Mouse (Mus musculus): ENCODE measurements around the gene Mxra7.

Mxra7 gene

DNA sequence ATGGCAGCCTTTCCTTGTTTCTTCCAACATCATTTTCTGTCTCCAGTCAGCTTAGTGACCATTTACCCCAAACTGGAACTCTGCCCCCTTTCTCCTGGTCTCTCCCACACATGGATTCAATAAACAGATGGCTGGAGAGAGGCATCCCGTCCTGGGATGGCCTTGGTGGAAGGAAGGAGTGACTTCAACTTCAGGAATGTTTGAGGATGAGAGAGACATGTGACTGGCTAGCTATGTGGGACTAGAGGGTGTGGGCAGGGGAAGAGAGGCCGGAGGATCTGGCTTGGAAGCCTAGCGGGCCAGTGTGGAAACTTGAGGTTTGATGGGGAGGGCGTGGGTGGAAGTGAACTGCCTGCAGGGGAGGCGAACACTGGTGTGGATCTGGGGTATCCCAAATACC, 11.1 kb downstream of the Mxra7 start:
- DNase-seq (ENCODE audit: low spot score) = no peak

GRCm38 (mm10) chr11:116814884-116815415, 12.9 kb downstream of the Mxra7 start:
- DNase-seq (ENCODE audit: low spot score) = no peak

- DNase-seq (ENCODE audit: low spot score) = peak; percentile 75
These were observed 13.6 kb downstream of the Mxra7 start for GRCm38 (mm10) chr11:116814076-116814883.

DNA sequence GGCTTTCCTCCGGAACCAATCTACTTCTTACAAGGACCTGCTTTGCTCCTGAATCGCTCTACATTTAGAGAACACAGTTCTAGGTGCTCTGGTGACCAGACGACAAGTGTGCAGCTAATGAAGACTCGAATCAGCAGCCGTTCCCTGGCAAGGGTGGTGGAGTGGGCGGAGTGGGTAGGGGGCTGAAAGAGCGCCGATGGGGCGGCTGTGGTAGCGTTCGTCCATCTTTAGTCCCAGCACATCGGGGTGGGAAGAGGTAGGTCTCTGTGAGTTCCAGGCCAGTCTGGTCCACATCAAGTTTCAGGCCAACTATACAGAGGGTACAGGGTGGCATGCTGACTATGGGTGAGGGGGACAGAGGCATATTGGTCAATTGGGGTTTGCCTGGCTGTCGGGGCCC, 14.2 kb downstream of the Mxra7 start:
- DNase-seq (ENCODE audit: low spot score) = no peak

- DNase-seq (ENCODE audit: low spot score) = peak; percentile 66
These were observed 14.9 kb downstream of the Mxra7 start for GRCm38 (mm10) chr11:116812793-116813529.

DNA sequence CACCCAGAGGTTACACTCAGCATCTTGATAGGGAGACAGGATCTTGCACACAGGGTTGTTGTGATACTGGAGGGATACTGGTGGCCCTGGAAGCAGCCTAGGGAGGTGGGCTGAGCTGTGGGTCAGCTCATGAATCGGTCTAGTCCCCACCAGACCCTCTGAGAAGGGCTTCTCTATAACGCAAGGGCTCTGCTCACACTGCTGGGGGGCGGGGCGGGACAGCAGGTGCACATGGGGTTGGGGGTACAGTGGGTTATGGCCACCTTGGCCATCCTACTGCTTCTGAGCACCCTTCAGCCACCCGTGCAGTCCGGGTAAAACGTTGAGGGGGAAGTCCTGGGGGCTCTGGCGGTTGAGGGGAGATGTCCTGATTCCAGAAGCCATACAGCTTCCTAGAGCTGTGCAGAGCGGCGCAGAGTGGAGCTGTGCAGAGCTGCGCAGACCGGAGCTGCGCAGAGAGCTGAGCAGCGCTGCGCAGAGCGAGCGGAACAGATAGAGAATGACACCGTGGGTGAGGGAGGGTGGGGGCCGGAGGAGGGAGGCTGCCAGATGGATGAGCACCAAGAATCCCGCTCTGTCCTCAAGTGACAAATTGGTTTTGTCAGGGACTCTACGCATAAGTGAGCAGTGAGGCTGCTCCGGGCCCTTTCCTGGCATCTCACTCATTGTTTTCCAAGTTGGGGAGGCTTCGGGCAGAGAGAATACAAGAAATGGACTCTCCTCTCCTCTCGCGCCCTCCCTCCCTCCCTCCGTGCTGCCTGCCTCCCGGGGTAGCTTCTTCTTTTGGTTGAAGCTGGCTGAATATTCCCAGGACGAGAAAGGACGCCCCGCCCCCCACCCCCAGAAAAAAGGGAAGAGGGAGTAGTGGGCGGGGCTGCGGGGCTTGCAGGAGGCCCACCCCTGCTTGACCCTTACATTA, 16.6 kb downstream of the Mxra7 start:
- DNase-seq (ENCODE audit: low spot score) = peak; percentile 89

DNA sequence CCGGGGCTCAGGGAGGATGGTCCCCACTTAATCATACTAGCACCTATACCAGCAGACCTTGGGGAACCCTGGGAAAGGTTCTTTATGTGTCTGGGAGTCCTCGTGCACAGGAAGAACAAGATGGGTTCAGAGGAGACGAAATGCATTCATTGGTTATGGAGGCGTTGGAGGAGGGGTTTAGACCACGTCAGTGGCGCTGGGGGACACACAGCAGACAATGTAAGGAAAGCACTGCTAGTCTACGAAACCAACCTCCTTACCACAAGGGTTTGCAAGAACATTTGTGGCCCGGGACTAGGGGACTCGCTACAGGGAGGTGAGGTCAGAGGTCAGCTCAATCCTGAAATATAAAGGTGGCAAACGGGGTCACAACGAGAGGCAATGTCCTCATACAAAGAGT, 17.3 kb downstream of the Mxra7 start:
- no peak for DNase-seq (ENCODE audit: low spot score)

DNA sequence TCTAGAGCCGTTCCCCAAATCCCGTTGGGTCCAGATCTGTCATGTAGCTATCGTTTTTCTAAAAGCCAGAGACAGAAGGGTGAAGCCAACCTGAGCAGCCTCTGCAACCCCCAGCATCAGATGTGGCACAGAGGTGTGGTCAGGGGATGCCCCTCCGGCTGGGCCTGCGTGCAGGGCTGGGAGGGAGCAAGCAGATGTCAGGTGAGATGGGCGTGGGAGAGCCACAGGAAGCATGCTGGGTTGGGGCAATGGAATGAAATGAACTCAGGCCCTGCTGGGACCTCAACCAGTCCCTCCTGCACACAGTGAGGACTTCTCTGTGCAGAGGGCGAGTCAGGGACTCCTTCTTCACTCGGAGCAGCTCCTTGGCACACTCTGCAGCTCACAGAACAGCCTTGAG, 18.3 kb downstream of the Mxra7 start:
- no peak for DNase-seq (ENCODE audit: low spot score)

- no peak for DNase-seq (ENCODE audit: low spot score)
These were observed 18.9 kb downstream of the Mxra7 start for GRCm38 (mm10) chr11:116808811-116809395.

DNA sequence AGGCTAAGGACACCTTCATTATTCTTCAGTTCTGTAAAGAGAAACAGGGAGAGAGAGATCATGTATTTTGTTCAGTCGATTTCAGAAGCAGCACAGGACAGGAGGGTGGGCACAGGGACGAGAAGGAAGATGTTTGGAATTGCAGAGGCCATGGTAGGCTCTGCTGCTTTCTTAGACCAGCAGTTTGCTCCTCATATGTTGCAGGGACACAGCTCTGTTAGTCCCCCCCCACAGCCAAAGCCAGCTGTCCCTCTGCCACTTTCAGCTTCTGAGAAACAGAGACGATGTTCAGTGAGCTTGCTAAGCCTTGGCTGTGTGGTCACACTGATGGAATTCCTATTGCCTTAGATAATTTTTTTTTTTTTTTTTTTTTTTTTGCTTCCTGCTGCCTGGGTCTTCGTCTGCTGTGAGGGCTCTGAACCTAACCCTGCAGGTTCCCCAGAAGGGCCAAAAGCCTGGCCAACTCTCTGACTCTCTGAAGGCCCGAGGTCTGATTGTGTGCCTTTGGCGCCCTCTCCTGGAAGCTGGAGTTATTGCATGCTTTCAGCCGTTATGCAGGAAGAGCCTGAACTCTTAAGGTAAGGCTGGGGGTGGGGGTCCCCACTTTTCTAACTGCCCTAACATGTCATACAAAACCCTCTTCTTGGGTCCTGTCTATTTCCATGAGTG, 19.8 kb downstream of the Mxra7 start:
- peak; percentile 90 for DNase-seq (ENCODE audit: low spot score)

GRCm38 (mm10) chr11:116807526-116807925, 20.3 kb downstream of the Mxra7 start:
- no peak for DNase-seq (ENCODE audit: low spot score)

DNA sequence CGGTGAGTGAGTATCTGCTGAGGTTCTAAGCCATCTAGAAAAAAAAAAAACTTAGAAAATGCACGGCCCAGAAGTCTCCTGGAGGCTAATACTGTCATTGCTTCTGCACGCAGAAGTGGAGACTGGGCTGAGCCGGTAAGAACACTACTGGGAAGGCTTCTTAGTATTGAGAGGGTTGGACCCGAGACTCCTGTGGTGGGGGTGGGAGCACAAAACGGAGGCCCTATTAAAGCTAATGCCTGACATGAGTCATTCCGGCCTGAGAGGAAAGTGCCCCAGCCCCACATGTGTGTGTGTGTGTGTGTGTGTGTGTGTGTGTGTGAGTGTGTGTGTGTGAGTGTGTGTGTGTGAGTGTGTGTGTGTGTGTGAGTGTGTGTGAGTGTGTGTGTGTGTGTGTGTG, 20.7 kb downstream of the Mxra7 start:
- DNase-seq (ENCODE audit: low spot score) = no peak

DNA sequence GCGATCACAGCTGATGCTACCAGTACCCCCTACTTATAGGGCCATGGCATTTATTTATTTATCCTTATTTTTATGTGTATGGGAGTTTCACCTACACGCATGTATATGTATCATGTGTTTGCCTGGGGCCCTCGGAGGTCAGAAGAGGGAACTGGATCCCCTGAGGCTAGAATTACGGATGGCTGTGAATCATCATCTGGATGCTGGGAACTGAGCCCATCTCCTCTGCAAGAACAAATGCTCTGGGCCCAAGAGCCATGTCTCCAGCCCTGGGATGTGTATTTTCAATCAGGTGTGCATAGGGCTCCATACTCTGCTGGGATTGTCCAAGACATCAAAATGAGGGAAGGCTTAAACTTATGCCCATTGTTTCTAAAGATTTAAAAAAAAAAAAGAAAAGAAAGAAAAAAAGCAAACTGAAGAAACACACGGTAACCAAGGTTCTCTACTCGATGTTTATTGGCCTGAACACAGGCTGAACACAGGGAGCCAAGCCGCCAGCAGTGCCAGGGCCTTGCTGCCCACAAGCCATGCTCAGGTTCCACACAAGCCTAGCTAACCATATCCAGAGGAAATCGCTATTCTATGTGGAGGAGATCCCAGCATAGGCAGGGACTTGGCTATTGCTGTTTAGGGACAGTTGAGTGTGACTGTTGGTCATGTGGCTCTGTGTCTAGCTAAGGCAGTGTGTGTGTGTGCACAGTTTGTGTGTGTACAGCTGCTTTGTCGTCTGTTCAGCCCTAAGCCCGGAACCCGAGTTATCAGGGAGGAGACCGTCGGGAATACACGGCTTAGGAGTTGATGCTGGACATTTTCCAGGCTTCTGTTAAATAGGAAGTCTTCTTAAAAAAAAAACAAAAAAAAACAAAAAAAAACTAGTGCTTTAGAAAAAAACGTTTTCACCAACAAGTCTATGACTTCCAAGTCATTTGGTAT, 21.4 kb downstream of the Mxra7 start:
- DNase-seq (ENCODE audit: low spot score) = no peak

GRCm38 (mm10) chr11:116802709-116803108, 25.1 kb downstream of the Mxra7 start:
- DNase-seq (ENCODE audit: low spot score) = no peak

GRCm38 (mm10) chr11:116801106-116801505, 26.7 kb downstream of the Mxra7 start:
- no peak for DNase-seq (ENCODE audit: low spot score)

- DNase-seq (ENCODE audit: low spot score) = no peak
These were observed 28.5 kb downstream of the Mxra7 start for GRCm38 (mm10) chr11:116799364-116799763.

DNA sequence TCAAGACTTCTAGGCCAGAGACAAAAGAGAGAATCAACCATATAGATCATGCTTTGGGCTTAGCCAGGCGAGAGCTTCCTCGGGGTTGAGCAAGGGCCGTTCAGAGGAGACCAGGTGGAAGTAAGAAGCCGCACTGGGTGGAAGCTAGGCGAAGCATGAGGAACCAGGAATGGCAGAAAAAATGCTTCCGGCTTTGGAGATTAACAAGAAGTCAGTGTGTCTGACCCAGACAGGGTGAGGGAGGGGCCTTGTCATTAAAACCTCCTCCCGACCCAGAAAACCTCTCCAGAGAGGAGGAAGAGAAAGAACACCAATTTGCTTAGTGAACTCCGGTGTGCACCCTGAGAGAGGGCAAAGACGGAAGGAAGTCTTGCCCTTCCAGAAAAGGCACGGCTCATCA, 43.6 kb downstream of the Mxra7 start:
- no peak for DNase-seq (ENCODE audit: low spot score)

GRCm38 (mm10) chr11:116782737-116783145, 45.1 kb downstream of the Mxra7 start:
- peak; percentile 16 for DNase-seq (ENCODE audit: low spot score)

GRCm38 (mm10) chr11:116775407-116775806, 52.4 kb downstream of the Mxra7 start, which contains the start of gene St6galnac1:
TSS of gene St6galnac1 (minus strand) at chr11:116775507.
- DNase-seq (ENCODE audit: low spot score) = no peak

GRCm38 (mm10) chr11:116773205-116773604, 54.6 kb downstream of the Mxra7 start:
- no peak for DNase-seq (ENCODE audit: low spot score)

All from embryo, embryonic 10 days (tissue).